Mouse (Mus musculus): Measurements from ENCODE around the gene Mrgbp. TPM values are rescaled to one million over a fixed set of nuclear protein-coding genes. Genes with fewer than 3 reads are reported as not detected.
A peak's percentile ranks its signal among the peaks of the same experiment; 100 is the strongest.

The Mrgbp gene
- polyA plus RNA-seq (2016; fragmentation: Nextera tagmentation; extraction: Ambion mirVana) = 46.8 and 49.0 TPM in 2 replicates

- Histone ChIP-seq H3K36me3 (peaks cover 17% of the 10 kb centered on the region), H3K27me3 (peaks cover 14% of the 10 kb centered on the region), H3K4me2 (replicated peaks) (no peak within 1 kb of the TSS), H3K4me3 (no peak within 1 kb of the TSS), H3K9ac (replicated peaks) (no peak within 1 kb of the TSS), H3K9me3 (no peaks in the 10 kb centered on the region), H3K27ac (replicated peaks) (no peak within 1 kb of the TSS), H3K4me1 (peaks cover 18% of the 10 kb centered on the region)
- no peak for ATAC-seq (ENCODE audit: low FRiP score, low read depth)
- 76% methylated on average over 3 of the region's 3 CpGs for WGBS
Observed at GRCm38 (mm10) chr2:180581002-180581401, at the start of gene Mrgbp. Mrgbp (plus strand) TSS chr2:180581304.

- Histone ChIP-seq H3K4me1 (peaks cover 32% of the 10 kb centered on the region), H3K4me2 (replicated peaks) (no peak overlapping the region), H3K36me3 (no peaks in the 10 kb centered on the region), H3K4me3 (no peak overlapping the region), H3K27ac (replicated peaks) (no peak overlapping the region), H3K27me3 (peaks cover 78% of the 10 kb centered on the region), H3K9ac (replicated peaks) (no peak overlapping the region), H3K9me3 (no peaks in the 10 kb centered on the region)
- 45% methylated on average over 7 of the region's 7 CpGs for WGBS
- ATAC-seq (ENCODE audit: low FRiP score, low read depth) = no peak
Observed at GRCm38 (mm10) chr2:180531671-180532385, 49.3 kb upstream of the Mrgbp start.

DNA sequence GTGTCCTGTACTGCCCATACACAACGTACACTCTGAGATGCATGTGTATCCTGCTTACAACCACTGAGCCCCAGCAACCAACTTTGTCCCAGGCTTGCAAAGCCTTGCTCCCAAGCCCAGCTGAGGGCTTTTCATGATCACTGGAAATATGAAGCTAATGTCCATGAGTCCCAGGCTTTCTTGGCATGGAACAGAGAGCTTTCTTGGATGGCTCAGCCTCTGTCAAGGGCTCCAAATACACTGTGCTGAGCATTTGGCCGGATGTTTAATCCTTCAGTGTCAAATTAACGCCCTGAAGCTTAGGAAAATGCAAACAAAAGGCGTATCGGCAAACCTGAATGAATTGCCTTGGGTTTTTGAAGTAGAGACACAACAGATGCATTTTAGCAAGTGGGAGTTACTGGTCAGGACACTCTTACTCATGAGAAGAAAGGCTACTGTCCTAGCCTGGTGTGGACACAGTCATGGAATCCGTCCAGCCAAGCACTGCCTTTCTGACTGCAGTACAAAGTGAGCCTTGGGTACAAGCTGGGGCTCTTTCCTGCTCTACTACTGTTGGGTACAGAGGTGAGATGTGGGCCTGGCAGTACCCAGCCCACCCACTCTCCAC, 48.6 kb upstream of the Mrgbp start:
- Histone ChIP-seq H3K9ac (replicated peaks) (no peak overlapping the region), H3K27ac (replicated peaks) (no peak overlapping the region), H3K36me3 (no peaks in the 10 kb centered on the region), H3K4me2 (replicated peaks) (no peak overlapping the region), H3K9me3 (no peaks in the 10 kb centered on the region), H3K4me1 (peaks cover 32% of the 10 kb centered on the region), H3K4me3 (no peak overlapping the region), H3K27me3 (peaks cover 77% of the 10 kb centered on the region)
- ATAC-seq (ENCODE audit: low FRiP score, low read depth) = no peak
- WGBS = 34% methylated on average over 6 of the region's 6 CpGs

GRCm38 (mm10) chr2:180533237-180533636, 47.9 kb upstream of the Mrgbp start:
- H3K27me3 ChIP-seq = peaks cover 69% of the 10 kb centered on the region

GRCm38 (mm10) chr2:180543675-180544074, 37.4 kb upstream of the Mrgbp start:
- no peak overlapping the region for H3K4me3 ChIP-seq
- H3K9me3 ChIP-seq = no peaks in the 10 kb centered on the region
- no peaks in the 10 kb centered on the region for H3K36me3 ChIP-seq
- no peak overlapping the region for H3K4me2 ChIP-seq (replicated peaks)
- no peak overlapping the region for H3K9ac ChIP-seq (replicated peaks)
- H3K27ac ChIP-seq (replicated peaks) = no peak overlapping the region
- no peak for ATAC-seq (ENCODE audit: low FRiP score, low read depth)
- H3K27me3 ChIP-seq = peaks cover 6% of the 10 kb centered on the region; the same call in 1 of the 2 replicates
- peaks cover 13% of the 10 kb centered on the region for H3K4me1 ChIP-seq
- WGBS = 93% methylated on average over 2 of the region's 2 CpGs

More at GRCm38 (mm10) chr2:180533237-180533636, 47.9 kb upstream of the Mrgbp start:
- Histone ChIP-seq H3K36me3 (no peaks in the 10 kb centered on the region), H3K9me3 (no peaks in the 10 kb centered on the region), H3K9ac (replicated peaks) (no peak overlapping the region), H3K4me3 (no peak overlapping the region), H3K4me1 (peaks cover 32% of the 10 kb centered on the region), H3K27ac (replicated peaks) (no peak overlapping the region), H3K4me2 (replicated peaks) (no peak overlapping the region)
- no peak for ATAC-seq (ENCODE audit: low FRiP score, low read depth)
- 84% methylated on average over 4 of the region's 4 CpGs for WGBS

DNA sequence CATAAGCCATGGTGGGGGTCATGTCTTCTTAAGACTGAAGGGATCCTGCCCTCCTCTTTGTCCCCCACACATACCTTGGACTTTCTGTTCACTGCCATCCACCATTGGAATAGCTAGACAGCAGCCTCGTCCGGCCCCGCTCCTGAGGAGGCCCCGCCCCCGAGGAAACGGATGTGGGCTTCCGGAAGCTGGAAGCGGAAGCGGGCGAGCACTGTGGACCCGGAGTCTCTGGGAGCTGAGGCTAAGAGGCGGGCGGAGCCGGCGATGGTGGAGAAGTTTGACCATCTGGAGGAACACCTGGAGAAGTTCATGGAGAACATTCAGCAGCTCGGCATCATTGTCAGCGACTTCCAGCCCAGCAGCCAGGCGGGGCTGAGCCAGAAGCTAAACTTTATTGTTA, 36.1 kb upstream of the Mrgbp start:
- Histone ChIP-seq H3K27ac (replicated peaks) (no peak overlapping the region), H3K4me1 (peaks cover 13% of the 10 kb centered on the region), H3K27me3 (peaks cover 9% of the 10 kb centered on the region; the same call in 1 of the 2 replicates), H3K9ac (replicated peaks) (no peak overlapping the region), H3K4me3 (no peak overlapping the region), H3K9me3 (no peaks in the 10 kb centered on the region), H3K36me3 (no peaks in the 10 kb centered on the region), H3K4me2 (replicated peaks) (no peak overlapping the region)
- WGBS = 83% methylated on average over 18 of the region's 18 CpGs
- no peak for ATAC-seq (ENCODE audit: low FRiP score, low read depth)

DNA sequence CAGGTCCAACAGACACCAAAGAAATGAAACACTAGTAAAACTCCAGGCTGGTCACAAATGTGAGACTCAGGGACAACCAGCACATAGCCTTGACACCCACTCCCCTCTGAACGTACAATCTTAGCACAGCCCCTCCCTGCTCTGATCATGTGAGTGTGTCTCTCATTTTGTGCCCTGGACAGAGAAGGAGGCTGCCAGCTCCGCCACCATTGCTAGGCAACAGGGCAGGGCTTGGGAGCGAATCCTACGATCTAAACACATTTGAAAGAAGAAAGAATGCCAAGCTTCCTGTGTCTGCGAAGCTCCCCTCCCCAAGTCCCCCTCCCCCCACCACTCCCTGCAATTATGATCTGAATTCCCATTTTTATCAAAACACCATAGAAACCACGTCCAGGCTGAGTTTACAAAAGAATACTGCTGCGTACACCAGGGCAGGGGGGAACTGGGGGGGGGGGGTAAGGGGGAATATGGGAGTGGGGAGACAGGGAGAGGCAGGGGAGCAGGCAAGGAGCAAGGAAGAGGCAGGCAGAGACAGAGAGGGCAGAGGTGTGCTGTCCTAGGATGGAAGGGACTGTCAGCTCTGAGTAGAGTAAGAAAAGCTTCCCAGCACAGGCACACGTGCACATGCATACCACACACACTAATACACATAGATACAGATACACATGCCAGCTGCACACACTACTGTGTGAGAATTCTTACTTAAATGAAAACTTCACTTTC, 33.6 kb upstream of the Mrgbp start:
- Histone ChIP-seq H3K27me3 (peaks cover 14% of the 10 kb centered on the region; the same call in 1 of the 2 replicates), H3K9me3 (no peaks in the 10 kb centered on the region), H3K4me1 (peaks cover 13% of the 10 kb centered on the region), H3K4me3 (no peak overlapping the region), H3K4me2 (replicated peaks) (peak overlapping the region; percentile 39), H3K27ac (replicated peaks) (0 out of 2 replicates have a peak overlapping the region, but pooled peaks have one; percentile 2), H3K9ac (replicated peaks) (no peak overlapping the region), H3K36me3 (no peaks in the 10 kb centered on the region)
- ATAC-seq (ENCODE audit: low FRiP score, low read depth) = peak; percentile 90
- 21% methylated on average over 8 of the region's 8 CpGs for WGBS

GRCm38 (mm10) chr2:180552340-180552739, 28.8 kb upstream of the Mrgbp start:
- H3K27ac ChIP-seq (replicated peaks) = no peak overlapping the region
- H3K36me3 ChIP-seq = no peaks in the 10 kb centered on the region
- H3K4me1 ChIP-seq = peaks cover 10% of the 10 kb centered on the region
- no peak for ATAC-seq (ENCODE audit: low FRiP score, low read depth)
- 84% methylated on average over 3 of the region's 3 CpGs for WGBS
- H3K9me3 ChIP-seq = no peaks in the 10 kb centered on the region
- H3K4me3 ChIP-seq = no peak overlapping the region
- no peak overlapping the region for H3K9ac ChIP-seq (replicated peaks)
- H3K27me3 ChIP-seq = peaks cover 17% of the 10 kb centered on the region; the same call in 1 of the 2 replicates
- no peak overlapping the region for H3K4me2 ChIP-seq (replicated peaks)

DNA sequence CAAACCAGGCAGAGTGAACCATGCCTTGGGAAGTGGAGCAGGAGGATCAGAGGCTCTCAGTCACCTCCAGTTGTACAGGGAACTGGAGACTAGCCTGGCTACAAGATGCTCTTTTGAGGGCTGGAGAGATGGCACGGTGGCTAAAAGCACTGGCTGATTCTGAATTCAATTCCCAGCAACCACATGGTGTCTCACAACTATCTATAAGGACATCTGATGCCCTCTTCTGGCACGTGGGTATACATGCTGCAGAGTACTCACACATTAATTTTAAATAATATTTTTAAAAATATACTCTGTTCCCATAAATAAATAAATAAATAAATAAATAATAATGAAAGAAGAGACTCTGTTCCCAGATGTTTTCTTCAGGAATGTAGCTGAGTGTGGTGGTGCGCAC, 25.9 kb upstream of the Mrgbp start:
- H3K27ac ChIP-seq (replicated peaks) = no peak overlapping the region
- no peaks in the 10 kb centered on the region for H3K36me3 ChIP-seq
- no peak overlapping the region for H3K4me2 ChIP-seq (replicated peaks)
- H3K9me3 ChIP-seq = no peaks in the 10 kb centered on the region
- 48% methylated on average over 3 of the region's 3 CpGs for WGBS
- no peaks in the 10 kb centered on the region for H3K4me1 ChIP-seq
- no peak for ATAC-seq (ENCODE audit: low FRiP score, low read depth)
- H3K27me3 ChIP-seq = peaks cover 15% of the 10 kb centered on the region; the same call in 1 of the 2 replicates
- H3K4me3 ChIP-seq = no peak overlapping the region
- H3K9ac ChIP-seq (replicated peaks) = no peak overlapping the region

DNA sequence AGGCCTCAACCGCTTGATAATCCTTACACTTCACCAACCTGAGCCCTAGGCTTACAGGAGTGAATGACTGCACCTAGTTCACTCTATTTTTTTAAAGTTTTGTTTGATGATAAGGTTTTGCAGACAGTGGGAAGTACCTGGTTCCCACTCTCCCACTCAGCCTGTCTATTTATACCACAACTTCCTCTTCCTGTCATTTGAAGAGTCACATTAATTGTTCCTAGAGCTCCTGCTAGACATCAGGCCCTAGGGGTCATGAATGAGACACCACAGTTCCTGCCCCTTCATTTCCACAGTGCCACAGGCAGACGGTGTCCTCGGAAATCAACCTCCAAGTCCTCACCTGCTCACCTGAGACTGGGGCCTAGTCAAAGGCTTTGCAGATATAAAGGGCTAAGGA, 24.6 kb upstream of the Mrgbp start:
- Histone ChIP-seq H3K9ac (replicated peaks) (no peak overlapping the region), H3K27me3 (peaks cover 9% of the 10 kb centered on the region; the same call in 1 of the 2 replicates), H3K4me3 (no peak overlapping the region), H3K27ac (replicated peaks) (no peak overlapping the region), H3K9me3 (no peaks in the 10 kb centered on the region), H3K4me2 (replicated peaks) (no peak overlapping the region), H3K4me1 (no peaks in the 10 kb centered on the region), H3K36me3 (no peaks in the 10 kb centered on the region)
- 85% methylated on average over 3 of the region's 3 CpGs for WGBS
- no peak for ATAC-seq (ENCODE audit: low FRiP score, low read depth)

DNA sequence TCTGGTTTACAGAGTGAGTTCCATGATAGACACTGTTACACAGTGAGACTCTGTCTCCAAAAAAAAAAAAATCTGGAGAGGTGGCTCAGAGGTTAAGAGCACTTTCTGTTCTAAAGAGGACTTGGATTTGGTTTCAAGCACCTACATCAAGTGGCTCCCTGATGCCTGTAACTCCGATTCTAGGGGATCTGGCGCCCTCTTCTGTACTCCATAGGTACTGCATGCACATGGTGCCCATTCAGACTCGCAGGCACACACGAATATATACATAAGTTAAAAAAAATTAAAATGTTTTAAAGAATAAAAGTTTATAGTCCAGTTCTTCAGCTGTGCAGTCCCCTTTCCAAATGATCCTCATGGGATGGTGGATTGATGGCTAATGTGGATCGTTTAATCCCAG, 20.9 kb upstream of the Mrgbp start:
- 51% methylated on average over 5 of the region's 5 CpGs for WGBS
- H3K36me3 ChIP-seq = no peaks in the 10 kb centered on the region
- H3K4me3 ChIP-seq = no peak overlapping the region
- H3K9me3 ChIP-seq = no peaks in the 10 kb centered on the region
- no peak for ATAC-seq (ENCODE audit: low FRiP score, low read depth)
- 0 out of 2 replicates have a peak, but pooled peaks cover 3% of the 10 kb centered on the region for H3K4me1 ChIP-seq
- H3K9ac ChIP-seq (replicated peaks) = no peak overlapping the region
- no peak overlapping the region for H3K27ac ChIP-seq (replicated peaks)
- peaks cover 25% of the 10 kb centered on the region for H3K27me3 ChIP-seq
- H3K4me2 ChIP-seq (replicated peaks) = no peak overlapping the region

- no peaks in the 10 kb centered on the region for H3K9me3 ChIP-seq
- H3K36me3 ChIP-seq = no peaks in the 10 kb centered on the region
- H3K4me3 ChIP-seq = no peak overlapping the region
- no peak overlapping the region for H3K4me2 ChIP-seq (replicated peaks)
- H3K9ac ChIP-seq (replicated peaks) = no peak overlapping the region
- 74% methylated on average over 5 of the region's 5 CpGs for WGBS
- 0 out of 2 replicates have a peak, but pooled peaks cover 3% of the 10 kb centered on the region for H3K4me1 ChIP-seq
- ATAC-seq (ENCODE audit: low FRiP score, low read depth) = no peak
- H3K27ac ChIP-seq (replicated peaks) = no peak overlapping the region
- peaks cover 31% of the 10 kb centered on the region for H3K27me3 ChIP-seq
Observed at GRCm38 (mm10) chr2:180562146-180562545, 19.0 kb upstream of the Mrgbp start.

All from midbrain, embryonic 12.5 days (tissue).